Mouse (Mus musculus) gastrocnemius, adult 18-20 months (tissue): Measurements from ENCODE around the gene Nmbr. TPM values are rescaled to one million over a fixed set of nuclear protein-coding genes. Genes with fewer than 3 reads are reported as not detected.

Source experiments
- total RNA-seq, 2 experiments: library from RNA; stranded (reverse); gene quantifications; 2 replicates each; pipeline ENCODE4 v1.2.3; 2021

Gene Nmbr
- total RNA-seq, 2 experiments from 2014 or later: 1.9 to 3.0 TPM

Other genes with a start within 250 kb of the Nmbr start
- gene Adgrg6, start 159.9 kb upstream of the Nmbr start, total RNA-seq: 1 to 10 TPM; 1.2 to 1.6 TPM
- gene Vta1, start within 50 bp of the Nmbr start, total RNA-seq: 10 to 100 TPM; 32.4 to 36.6 TPM
- not detected for gene Gje1, start 12.6 kb downstream of the Nmbr start, total RNA-seq